Mouse (Mus musculus): ENCODE data around the gene Pdcd2l.
"Not testable (repeated sequence)": the region's sequence is repeated elsewhere in the genome, so short reads cannot be mapped to it uniquely, and the experiment has no call there.

The Pdcd2l gene

DNA sequence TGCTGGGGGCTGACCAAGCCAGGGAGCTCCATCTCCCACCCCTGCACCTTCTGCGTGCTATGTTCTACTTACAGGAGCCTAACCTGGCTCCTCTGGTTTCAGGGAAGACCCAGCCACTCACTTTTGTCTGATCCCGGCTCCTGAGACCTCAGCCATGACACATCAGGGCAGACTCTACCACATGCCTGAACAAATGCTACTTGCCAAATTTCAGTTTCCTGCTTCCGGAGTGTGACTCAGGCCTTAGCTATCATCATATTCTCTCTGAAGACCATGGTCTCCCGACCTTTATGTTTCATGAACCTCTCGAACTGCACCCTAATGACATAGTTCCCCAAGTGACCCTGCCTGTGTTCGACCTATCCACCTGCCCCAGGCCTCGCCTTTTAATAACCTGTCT is 16.8 kb upstream of the Pdcd2l start:
- DNase-seq (ENCODE audit: low spot score), result no peak

GRCm38 (mm10) chr7:34208027-34208745 is 11.7 kb upstream of the Pdcd2l start:
- DNase-seq (ENCODE audit: low spot score), result no peak

DNA sequence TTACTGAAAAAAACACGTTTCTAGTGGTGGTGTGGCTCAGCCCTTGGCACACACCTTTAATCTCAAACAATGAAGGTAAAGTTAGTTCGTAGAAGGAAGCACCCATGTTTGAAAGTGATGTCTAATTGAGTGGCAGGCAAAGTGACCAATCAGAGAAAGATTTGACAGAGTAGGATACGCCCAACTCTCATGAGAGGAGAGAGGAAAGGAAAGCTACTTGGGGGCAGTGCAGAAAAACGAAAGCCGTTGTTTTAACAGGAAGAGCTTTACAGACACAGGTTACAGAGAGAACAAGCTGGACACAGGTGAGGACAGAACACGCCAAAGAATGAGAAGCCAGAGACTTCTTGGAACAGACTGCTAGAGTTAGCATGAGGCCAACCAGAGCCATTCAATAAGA is 9.9 kb upstream of the Pdcd2l start:
- no peak for DNase-seq (ENCODE audit: low spot score)

GRCm38 (mm10) chr7:34202147-34202546 is 5.7 kb upstream of the Pdcd2l start:
- DNase-seq (ENCODE audit: low spot score), result not testable (repeated sequence)

GRCm38 (mm10) chr7:34200829-34201228 is 4.4 kb upstream of the Pdcd2l start:
- no peak for DNase-seq (ENCODE audit: low spot score)

DNA sequence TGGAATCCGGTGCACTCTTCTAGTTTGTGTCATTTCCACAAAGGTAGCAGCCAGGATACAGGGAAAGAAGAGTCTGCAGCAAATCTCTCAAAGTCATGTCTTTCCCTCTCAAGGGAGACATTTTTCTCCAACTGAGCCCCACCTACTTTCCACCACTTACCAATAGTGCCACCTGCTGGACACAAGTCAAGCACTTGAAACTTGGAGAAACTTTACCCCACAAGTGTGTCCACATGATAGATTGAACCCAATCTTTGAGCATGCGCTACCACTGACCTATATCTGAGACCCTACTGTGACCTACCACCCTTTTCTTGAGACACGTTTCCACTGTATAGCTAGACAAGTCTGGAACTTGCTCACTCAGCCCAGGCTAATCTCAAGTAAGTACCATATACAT is 1.9 kb upstream of the Pdcd2l start:
- peak; percentile 75 for DNase-seq (ENCODE audit: low spot score)

GRCm38 (mm10) chr7:34195632-34196031 is 829 bp downstream of the Pdcd2l start:
- DNase-seq (ENCODE audit: low spot score), result peak; percentile 14

GRCm38 (mm10) chr7:34192825-34193224 is 3.6 kb downstream of the Pdcd2l start:
- no peak for DNase-seq (ENCODE audit: low spot score)

DNA sequence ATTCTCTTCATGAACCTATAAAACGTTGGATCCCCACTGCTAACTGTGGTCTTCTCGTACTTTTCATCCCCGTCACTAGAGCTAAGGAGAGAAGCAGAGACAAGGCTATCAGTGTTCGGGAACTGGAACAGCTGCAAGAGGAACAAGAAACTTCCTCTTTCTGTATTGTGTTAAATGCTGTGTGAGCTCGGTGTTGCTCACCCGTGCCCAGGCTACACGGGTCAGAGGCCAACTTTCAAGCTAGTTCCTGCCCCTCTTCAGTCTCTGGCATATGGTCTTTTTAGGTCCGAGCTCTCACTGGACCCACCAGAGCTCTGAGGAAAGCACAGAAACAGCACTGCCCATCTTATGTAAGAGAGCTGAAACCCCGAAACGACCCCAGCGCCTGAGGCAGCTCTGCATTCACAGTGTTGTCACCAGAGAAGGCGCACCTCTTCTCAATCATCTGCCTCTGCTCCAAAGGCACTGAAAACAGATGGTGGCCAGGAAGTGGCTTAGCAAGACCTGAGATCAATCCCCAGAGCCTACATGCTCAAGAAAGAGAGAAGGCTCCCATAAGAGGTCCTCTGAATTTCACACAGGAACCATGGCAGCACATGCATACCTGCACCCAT is 7.0 kb downstream of the Pdcd2l start:
- no peak for DNase-seq (ENCODE audit: low spot score)

- DNase-seq (ENCODE audit: low spot score), result no peak
These were observed 12.7 kb downstream of the Pdcd2l start for GRCm38 (mm10) chr7:34183794-34184193.

DNA sequence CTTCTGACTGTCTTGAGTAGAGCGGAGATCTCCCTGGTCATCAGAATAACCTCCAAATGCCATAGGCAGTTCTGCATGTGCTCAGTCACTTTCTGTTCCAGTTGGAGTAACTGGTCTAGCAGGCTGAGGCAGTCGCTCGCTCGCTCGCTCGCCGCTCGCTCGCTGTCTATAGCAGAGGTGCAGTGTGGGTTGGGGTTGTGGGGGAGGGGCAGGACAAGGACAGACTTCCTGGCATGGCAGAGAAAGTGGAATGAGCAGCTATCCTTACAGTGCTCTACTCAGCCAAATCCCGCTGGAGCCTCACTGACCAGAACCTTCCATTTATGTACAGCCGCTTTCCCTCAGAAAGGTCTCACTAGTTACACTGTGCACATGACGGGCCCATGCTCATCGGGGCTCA is 13.1 kb downstream of the Pdcd2l start:
- no peak for DNase-seq (ENCODE audit: low spot score)

GRCm38 (mm10) chr7:34176241-34176640 is 20.2 kb downstream of the Pdcd2l start:
- not testable (repeated sequence) for DNase-seq (ENCODE audit: low spot score)

GRCm38 (mm10) chr7:34172251-34172650 is 24.2 kb downstream of the Pdcd2l start:
- no peak for DNase-seq (ENCODE audit: low spot score)

GRCm38 (mm10) chr7:34169454-34169853 is 27.0 kb downstream of the Pdcd2l start, which contains the start of gene Uba2:
Gene Uba2, minus strand, starts transcription at chr7:34169599.
- no peak for DNase-seq (ENCODE audit: low spot score)

GRCm38 (mm10) chr7:34168470-34169251 is 27.8 kb downstream of the Pdcd2l start:
- peak; percentile 80 for DNase-seq (ENCODE audit: low spot score)

- peak; percentile 16 for DNase-seq (ENCODE audit: low spot score)
These were observed 28.5 kb downstream of the Pdcd2l start for GRCm38 (mm10) chr7:34167766-34168469.

GRCm38 (mm10) chr7:34166850-34167249 is 29.6 kb downstream of the Pdcd2l start:
- peak; percentile 31 for DNase-seq (ENCODE audit: low spot score)

- DNase-seq (ENCODE audit: low spot score), result no peak
These were observed 30.5 kb downstream of the Pdcd2l start for GRCm38 (mm10) chr7:34165999-34166398.

- peak; percentile 6 for DNase-seq (ENCODE audit: low spot score)
These were observed 31.8 kb downstream of the Pdcd2l start for GRCm38 (mm10) chr7:34164671-34165070.

GRCm38 (mm10) chr7:34159167-34159566 is 37.3 kb downstream of the Pdcd2l start:
- DNase-seq (ENCODE audit: low spot score), result no peak

- no peak for DNase-seq (ENCODE audit: low spot score)
These were observed 38.5 kb downstream of the Pdcd2l start for GRCm38 (mm10) chr7:34157994-34158393.

- DNase-seq (ENCODE audit: low spot score), result no peak
These were observed 49.3 kb downstream of the Pdcd2l start for GRCm38 (mm10) chr7:34147193-34147592.

All from adipocyte (in vitro differentiated cells).